Mouse (Mus musculus) granulocyte monocyte progenitor cell, adult 5-6 weeks (primary cell): Measurements from ENCODE around the gene Ang. TPM values are rescaled to one million over a fixed set of nuclear protein-coding genes. Genes with fewer than 3 reads are reported as not detected.

Source experiments
- ATAC-seq: replicated peaks from 2 replicates; pipeline ENCODE4 v1.8.0; 2016; ENCODE audit warnings: mild to moderate bottlenecking, moderate TSS enrichment, inconsistent platforms; ENCODE audit not compliant: poor library complexity, severe bottlenecking
- total RNA-seq, 2 experiments: library from RNA; stranded (forward) in 1 of 2; stranded (reverse) in 1 of 2; fragments of 200-712, 200-1000 nt in 1 of 2; fragments of >200 nt in 1 of 2; fragmentation: Nextera tagmentation in 1 of 2; gene quantifications; 2 replicates each; pipeline ENCODE4 v1.2.3; 2014 to 2017

Gene Ang
- total RNA-seq (2014; fragmentation: Nextera tagmentation) (0.45 TPM in 1 of 2 replicates, not detected in the other), total RNA-seq (2017) (1.4 and 1.8 TPM in 2 replicates)

DNA sequence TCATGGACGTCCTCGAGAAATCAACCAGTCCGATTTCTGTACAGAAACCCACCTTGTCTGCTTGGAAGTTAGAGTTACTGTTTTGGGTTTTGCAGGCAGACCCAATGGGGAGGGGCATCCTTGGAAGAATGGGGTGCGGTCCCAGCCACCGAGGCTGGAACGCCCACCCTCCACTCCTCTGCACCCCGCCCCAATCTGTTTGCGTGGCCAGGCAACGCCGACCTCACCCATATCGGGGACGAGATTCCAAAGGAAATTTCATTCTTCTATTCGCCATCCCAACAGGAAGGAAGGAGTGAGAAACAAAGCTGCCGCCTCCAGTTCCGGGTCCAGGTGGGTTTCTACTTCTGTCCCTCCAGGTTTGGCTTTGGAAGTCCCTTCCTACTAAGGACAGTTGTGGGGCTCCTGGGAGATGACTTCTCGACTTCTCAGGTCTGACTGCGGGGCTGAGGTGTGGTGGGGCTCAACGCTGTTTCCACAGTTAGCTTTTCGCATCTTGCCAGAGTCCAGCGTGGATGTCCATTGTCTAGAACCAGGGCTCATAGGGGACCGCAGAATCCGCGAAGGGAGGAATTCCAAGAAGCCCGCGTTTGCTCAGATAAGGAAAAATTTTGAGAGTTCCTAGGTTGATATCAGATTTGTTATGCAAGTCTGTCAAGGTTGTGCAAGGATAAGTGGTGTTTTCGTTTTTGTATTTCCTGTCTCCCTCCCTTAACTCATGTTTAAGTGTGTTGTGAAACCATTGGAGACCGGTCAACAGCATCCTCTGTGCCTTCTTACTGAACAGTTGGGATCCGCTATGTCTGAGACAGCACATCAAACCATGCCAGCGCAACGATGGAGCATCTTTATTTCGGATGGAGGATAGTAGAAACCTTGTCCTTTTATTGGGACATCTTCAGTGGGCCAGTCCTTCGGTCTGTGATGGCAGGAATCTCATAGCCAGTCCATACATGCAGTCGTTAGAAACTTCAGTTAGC lies at the start of gene Ang, which contains the start of gene Rnase4:
Ang (plus strand) TSS at position 230 of the 980 bp plus-strand sequence.
Rnase4 (plus strand) TSS at position 157 of the 980 bp plus-strand sequence.
- peak; percentile 31 for ATAC-seq

DNA sequence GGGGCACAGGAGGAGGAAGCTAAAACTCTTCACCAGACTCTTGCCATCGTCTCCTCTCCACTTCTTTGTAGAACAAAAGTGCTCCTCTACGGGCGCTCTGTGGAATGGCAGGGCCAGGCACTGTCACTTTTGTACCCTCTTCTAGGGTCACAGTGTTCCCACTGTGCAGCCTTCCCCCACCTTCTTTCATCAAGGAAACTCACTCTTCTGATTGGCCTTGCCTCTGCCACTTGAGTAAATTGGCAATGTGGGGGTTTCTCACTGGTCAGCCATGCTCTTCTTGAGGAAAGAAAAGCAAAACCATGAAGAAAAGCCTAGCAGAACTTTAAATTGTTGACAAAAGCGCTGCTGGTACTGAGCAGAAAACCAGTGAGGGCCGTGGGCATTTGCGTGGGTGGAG lies 49.2 kb upstream of the Ang start, which contains the start of gene Rnase9:
Rnase9 (minus strand) TSS at position 101 of the 400 bp plus-strand sequence.
- no peak for ATAC-seq

DNA sequence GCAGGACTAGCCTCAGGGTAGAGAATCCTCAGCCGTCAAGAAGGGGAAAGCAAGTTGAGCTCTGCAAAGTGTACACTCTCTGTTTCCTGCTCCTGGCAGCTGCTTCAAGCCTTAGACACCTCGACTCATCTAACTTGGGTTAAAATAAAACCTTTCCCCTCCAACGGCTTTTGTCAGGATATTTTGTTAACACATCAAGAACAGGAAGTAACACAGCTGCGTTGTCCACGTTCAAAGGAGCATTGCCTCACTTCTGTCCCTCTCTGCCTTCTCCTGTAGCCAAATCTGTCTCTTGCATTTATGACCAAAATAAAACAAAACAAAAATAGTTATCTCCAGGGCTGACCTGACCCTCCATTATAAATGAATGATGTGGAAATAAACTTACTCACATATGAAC lies 43.1 kb upstream of the Ang start:
- ATAC-seq = peak; percentile 90

DNA sequence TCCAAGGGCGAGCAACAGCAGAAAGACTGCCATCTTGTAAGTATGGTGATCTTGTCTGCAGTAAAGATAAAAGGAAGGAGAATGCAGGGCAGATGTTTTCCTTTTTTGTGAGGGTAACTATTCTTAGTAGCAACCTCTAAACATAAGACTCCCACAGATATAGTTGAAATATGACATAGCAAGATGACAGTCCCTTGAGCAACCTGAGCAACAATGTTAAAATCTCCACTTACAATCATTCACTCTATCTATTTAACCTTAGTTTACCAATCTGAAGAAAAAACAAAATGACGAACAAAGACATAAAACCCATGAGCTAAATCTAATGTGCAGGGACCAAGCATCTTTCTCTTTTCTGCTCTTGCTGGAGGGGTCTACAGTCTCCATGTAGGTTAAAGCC lies 40.9 kb upstream of the Ang start, which contains the start of gene Rnase11:
Rnase11 (minus strand) TSS at position 101 of the 400 bp plus-strand sequence.
- ATAC-seq = no peak

DNA sequence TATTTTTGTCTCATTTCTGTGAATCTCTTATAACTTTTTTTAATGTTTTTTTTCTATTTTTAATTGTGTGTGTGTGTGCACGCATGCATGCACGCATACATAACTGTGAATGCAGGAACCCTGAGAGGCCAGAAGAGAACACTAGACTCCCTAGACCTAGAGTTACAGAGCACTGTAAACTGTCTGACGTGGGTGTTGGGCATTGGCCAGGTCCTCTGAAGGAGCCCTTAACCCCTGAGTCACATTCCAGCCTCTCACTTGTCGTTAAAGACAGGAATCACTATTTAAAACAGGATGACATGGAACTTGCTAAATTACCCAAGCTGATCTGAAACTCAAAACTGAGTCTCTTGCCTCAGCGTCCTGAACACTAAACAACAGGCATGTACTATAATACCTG lies 39.0 kb upstream of the Ang start:
- ATAC-seq = no peak

DNA sequence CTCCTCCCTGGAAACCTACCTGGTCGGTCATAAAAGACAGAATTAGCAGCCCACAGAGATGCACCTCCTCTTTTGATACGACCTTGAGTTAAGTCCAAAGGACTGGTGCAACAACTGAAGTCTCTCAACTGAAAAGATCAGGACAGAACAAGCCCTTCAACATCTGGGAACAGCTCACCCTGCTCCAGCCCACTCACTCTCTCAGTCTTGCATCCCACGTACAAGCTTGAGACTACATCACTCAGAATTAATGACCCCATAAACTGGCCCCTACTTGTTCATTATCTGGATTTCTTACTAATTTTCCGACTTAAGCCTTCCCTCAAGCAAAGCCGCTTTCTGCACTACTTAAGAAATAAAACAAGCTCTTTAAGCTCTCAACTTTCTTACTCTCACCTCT lies 37.8 kb upstream of the Ang start:
- no peak for ATAC-seq

DNA sequence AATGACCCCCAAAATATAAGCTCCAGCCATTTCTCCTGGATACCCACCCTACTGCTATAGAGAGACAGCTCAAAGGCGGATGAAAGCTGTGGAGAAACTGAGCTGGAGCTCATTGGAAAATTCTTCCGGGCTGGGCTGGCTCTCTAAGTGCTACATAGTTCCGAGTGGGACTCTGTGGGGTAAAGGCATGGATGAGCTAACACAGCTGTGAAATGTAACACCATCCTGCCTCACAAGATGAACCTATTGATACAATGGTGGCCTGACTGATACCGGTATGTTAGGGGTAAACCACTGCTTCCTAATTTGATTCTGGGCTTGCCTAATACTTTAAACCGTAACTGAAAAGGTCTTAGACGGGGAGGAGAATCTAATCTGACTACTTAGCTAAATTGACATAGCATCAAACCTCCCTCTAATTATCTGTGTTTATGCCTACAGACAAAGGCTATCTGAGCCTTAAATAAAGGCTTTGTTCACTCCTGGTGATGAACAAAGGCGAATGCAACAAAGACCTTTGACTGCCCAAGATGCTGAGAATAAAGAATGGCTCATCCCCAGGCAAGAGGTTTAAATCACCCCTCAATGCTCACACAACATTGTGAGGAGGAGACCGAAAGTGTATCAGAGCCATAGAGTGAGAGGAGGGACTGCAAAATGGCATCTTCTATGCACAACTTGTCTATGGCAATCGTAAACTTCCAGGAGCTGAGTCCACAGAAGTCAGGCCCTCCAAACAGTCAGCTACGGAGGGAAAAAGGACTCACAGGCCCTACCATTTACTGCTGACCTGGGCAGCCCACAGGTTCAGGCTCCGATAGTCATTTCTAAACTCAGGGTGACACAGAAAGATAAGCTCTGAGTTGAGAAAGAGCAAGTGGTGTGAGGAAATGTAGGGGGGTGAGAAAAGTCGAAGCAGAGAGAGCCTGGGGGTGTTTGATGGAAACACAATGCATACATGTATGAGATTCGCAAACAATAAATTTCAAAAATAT lies 36.4 kb upstream of the Ang start:
- ATAC-seq = peak; percentile 70

DNA sequence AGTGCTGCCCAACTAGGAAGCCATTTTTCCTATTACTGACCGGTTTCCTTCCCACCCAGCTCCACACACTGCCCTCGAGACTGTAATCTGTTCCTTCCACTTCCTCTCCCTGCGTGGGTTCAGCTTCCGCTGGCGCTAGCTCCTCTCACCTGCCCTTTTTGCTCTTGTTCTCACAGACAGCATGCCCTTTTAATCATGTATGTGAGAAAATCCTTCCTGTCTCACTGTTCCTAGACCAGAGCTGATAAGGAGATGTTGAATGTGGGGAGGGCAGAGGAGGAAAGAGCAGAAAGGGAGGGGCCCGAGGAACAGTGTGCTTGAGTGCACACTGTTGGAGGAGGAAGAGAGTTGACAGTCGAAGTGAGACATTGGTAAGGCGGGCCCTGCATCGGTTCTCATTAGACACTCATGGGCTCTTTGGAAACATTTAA lies 33.5 kb upstream of the Ang start, which contains the start of gene Rnase12:
Rnase12 (minus strand) TSS at position 261 of the 431 bp plus-strand sequence.
- peak; percentile 55 for ATAC-seq

DNA sequence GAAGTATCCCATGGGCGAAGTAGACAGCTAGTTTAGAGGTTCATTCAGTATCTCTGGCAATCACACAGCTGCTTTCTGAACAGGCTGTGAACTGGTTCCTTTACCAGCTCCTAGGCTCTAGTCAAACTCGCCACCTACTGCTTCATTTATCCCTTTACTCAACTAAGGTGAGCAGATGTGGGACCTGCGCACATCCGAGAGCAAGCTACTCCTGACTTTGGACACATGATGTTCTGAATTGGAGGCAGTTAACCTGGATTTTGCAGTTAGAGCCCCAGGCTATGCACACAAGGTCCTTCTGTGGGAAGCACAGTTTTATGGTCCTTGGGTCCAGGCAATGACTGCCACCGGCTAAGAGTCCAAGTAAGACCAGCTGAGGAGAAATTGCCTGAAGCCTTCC lies 30.2 kb upstream of the Ang start:
- no peak for ATAC-seq

DNA sequence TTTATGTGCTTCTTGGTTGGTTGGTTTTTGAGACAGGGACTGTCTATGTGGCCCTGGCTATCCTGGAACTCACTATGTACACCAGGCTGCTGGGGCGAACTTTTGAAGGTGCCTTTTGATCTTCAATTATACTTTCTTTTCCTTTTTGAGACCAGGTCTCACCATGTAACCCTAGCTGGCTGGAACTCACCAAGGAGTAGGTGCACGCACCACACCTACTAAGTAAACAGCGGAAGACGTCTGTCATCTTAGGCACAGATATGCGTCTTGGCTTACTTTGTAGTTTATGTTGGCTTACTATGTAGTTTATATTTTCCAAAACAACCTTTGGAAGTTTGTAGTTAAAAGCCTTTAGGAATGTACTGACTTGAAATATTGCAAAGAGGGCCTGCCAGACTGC lies 22.0 kb upstream of the Ang start:
- no peak for ATAC-seq

DNA sequence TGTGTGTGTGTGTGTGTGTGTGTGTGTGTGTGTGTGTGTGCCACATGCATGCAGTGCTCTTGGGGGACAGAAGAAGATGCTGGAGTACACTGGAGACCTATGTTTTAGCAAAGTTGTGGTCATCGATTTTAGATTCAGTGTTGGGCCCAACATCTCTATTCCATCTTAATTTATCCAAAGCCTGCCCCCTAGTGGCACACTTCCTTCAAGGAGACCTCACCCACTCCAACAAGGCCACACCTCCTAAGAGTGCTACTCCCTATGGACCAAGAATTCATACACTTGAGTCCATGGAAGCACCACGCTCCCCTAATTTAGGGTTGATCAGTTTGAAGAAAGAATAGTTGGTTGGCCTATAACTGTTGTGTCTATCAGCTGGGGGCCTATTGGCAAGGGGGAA lies 21.3 kb upstream of the Ang start:
- ATAC-seq = peak; percentile 29; the same call in 1 of the 2 replicates

DNA sequence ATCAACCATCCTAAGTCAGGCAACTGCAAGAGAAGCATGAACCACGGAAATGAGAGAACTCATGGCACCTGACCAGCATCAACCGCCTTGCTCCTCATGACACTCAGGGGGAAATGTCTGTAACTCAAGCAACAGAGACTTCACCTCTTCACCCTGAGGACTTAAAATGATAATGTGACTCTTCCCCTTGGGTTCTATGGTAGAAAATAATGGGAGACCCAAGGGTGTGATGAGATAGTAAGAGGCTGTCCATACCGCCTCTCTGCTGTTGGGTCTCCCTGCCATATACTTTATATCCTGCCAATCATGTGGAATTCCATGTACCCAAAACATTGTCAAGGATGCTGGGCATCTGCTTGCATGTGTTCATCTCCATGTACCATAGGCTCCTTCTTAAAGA lies 16.6 kb upstream of the Ang start, which contains the start of gene Olfr750:
Olfr750 (minus strand) TSS at position 101 of the 400 bp plus-strand sequence.
- ATAC-seq = no peak

DNA sequence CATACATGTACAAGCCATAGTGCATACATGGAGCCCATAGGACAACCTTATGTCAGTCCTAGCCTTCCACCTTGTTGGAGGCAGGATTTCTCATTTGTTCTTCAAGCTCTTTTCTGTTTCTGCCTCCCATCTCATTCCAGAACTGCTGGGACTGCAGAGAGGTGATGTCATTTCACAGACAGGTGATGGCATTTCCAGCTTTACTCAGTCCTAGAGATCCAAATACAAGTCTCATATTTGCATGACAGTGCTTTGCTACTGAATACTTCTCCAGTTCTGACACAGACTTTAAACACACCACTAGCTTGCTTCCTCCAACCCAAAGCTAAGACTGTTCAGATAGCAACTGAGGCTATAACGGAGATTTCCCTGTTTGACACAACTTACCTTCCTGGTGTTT lies 11.8 kb upstream of the Ang start:
- ATAC-seq = no peak

DNA sequence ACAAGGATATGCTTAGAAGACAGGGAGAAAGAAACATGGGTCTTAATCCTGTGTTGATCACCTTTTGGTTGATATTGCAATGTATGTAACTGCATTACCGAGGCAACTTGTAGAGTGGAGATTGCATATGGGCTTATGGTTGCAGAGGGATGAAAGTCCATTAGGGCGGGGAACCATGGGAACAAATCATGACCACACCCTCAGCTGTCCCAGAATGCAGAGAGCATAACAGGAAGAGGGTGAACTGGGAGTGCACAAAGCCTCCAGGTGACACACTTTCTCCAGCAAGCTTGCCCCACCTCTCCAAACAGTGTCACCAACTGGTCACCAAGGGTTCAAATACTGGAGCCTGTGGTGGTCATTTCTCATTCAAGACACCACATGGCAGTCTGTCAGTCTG lies 9.9 kb upstream of the Ang start:
- ATAC-seq = no peak

DNA sequence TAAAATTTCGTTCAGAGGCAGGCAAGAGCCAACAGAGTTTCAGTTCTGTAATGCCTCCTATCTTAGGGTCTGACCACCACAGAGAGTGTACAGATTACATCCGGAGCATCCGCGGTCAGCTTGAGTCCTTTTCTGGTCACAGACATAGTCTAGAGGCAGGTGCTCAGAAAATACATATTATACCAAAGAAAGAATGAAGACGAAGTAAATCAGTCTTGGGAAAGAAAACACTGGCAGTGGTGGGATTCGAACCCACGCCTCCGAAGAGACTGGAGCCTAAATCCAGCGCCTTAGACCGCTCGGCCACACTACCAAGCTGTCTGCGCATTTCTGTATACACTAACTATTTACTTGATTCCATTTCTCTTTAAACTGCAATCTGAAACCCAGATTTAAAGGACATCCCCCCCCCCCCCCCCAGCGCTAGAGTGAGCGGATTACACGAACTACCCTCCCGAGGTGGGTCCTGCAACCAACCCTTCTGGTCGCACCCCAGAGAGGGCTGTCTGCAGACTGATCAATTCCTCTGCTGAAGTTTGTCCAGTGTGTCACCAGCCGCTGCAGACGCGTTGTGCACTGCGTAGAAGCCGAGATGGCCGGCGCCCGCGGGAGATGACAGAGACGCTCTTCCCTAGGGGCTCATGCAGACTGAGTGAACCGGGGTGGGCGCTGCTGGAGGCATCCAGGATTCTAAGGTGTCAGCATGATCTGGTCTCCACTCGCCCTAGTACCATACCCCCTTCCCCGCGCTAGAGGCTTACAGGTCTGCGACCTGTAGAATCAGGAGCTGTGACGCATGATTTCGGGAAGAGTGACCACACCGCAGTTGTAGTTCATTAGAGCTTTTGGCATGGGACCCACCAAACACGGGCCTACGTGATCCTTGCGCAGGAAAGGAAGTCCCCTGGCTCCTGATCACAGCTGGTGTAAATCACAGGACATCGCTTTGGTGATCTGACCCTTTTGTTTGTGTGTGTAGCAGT lies 8.1 kb upstream of the Ang start:
- ATAC-seq = peak; percentile 75

DNA sequence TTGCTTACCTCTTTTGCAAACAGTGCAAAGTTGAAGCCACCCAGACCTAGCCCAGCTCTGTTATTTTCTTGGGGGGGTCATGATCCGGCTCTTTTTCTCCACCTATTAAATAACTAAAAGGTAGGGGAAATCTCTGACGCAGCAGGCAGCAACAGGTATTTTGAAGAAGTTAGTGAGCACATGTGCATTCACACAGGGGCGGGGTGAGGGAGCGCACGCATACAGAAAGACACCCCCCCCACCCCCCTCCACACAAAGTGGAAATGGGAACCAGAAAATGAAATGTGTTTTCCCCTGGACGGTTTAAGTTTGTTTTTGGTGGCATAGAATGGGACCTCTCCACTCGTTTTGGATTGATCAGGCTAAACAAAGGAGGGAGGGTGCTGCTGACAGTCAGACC lies 7.1 kb upstream of the Ang start:
- ATAC-seq = peak; percentile 36

DNA sequence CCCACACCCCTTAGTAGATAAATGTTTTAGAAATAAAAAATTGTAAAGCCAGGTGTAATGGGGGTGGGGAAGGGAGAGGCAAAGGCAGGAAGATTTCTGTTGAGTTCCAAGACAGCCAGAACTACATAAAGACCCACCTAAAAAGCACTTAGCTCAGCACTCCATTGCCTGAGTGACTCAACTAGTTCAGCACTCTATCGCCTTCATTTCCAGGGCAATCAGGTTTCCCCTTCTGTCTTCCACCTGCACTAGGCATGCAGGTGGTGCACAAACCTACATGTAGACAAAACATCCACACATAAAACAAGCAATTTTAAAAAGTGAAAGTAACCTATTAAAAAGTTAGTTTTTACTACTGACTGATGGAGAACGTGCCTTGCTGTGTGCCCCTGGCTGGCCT lies 5.9 kb upstream of the Ang start:
- no peak for ATAC-seq

DNA sequence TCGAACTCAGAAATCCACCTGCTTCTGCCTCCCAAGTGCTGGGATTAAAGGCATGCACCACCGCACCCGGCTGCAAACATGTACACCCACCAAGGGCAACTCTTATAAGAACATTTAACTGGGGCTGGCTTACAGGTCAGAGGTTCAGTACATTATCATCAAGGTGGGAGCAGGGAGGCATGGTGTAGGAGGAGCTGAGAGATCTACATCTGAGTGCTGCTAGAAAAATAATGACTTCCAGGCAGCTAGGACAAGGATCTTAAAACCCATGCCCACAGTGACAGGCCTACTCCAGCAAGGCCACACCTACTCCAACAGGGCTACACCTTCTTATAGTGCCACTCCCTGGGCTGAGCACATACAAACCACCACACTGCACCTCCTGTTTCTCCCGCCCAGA lies 5.0 kb upstream of the Ang start:
- ATAC-seq = no peak

DNA sequence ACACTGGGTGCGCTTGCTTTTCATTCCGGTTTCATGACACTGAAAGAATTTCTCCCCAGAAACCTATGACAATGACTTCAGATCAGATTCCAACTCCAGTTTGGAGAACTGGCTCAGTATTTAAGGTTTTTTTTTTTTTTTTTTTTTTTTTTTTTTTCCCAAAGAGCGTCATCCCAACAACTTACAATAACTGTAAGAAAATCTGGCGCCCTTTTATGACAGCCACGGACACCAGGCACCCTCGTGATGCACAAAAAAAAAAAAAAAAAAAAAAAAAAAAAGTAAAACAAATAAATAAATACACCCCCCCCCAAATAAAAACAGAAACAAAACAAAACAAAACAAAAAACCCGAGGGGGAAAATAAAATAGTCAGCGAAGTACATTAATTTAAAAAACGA lies 3.2 kb upstream of the Ang start:
- ATAC-seq = no peak
